Mouse (Mus musculus) heart, embryonic 13.5 days (tissue): ENCODE data around the gene Tmem30c. TPM values are rescaled to one million over a fixed set of nuclear protein-coding genes. Genes with fewer than 3 reads are reported as not detected.

Experiments
- ATAC-seq: fragments of 200-750 bp; cut with Nextera tagmentation; 2 replicates; pipeline ENCODE4 v1.8.0; 2017; ENCODE audit warnings: moderate TSS enrichment; ENCODE audit not compliant: insufficient number of reproducible peaks, low FRiP score, low TSS enrichment; ENCODE audit errors: extremely low read depth
- H3K27ac ChIP-seq: fragments of 300-500 bp; sonication (generic); replicated peaks from 2 replicates; pipeline ENCODE4 v1.5.1; 2015; ENCODE audit warnings: moderate library complexity, mild to moderate bottlenecking, inconsistent platforms
- H3K27me3 ChIP-seq: fragments of 300-500 bp; sonication (generic); replicated peaks from 2 replicates; pipeline ENCODE4 v1.6.1; 2015; ENCODE audit warnings: mild to moderate bottlenecking, inconsistent platforms
- H3K36me3 ChIP-seq: fragments of 300-500 bp; sonication (generic); 2 replicates; pipeline ENCODE4 v1.6.1; 2015; ENCODE audit warnings: mild to moderate bottlenecking, inconsistent platforms
- H3K4me1 ChIP-seq: fragments of 300-500 bp; sonication (generic); 2 replicates; pipeline ENCODE4 v1.6.1; 2015; ENCODE audit warnings: inconsistent platforms
- H3K4me2 ChIP-seq: fragments of 300-500 bp; sonication (generic); 2 replicates; pipeline ENCODE4 v1.6.1; 2015; ENCODE audit warnings: inconsistent platforms, mild to moderate bottlenecking, moderate library complexity
- H3K4me3 ChIP-seq: fragments of 300-500 bp; sonication (generic); 2 replicates; pipeline ENCODE4 v1.5.1; 2015; ENCODE audit warnings: moderate library complexity, mild to moderate bottlenecking, inconsistent platforms
- H3K9ac ChIP-seq: fragments of 300-500 bp; sonication (generic); 2 replicates; pipeline ENCODE4 v1.6.1; 2015; ENCODE audit warnings: inconsistent platforms, mild to moderate bottlenecking, moderate library complexity
- H3K9me3 ChIP-seq: fragments of 300-500 bp; sonication (generic); 2 replicates; pipeline ENCODE4 v1.6.1; 2016; ENCODE audit warnings: inconsistent platforms
- WGBS: fragments of 180-500 bp; shearing (Covaris S2); methylation state at CpG from one replicate; pipeline ENCODE4 v1.1.7; 2015; ENCODE audit warnings: mixed read lengths; 5-methylcytosine and 5-hydroxymethylcytosine counted together
- polyA plus RNA-seq: library from polyadenylated mRNA; unstranded; fragments of >200 nt; fragmentation: Nextera tagmentation; extraction: Ambion mirVana; gene quantifications from 2 replicates; pipeline ENCODE4 v1.2.1, GENCODE M21; 2015

Tmem30c gene
- polyA plus RNA-seq, 1 experiment from 2014 or later: not detected

- Histone ChIP-seq H3K4me1 (peaks cover 22% of the 10 kb centered on the region), H3K27ac (peak overlapping the region; percentile 28; the same call in 1 of the 2 replicates), H3K4me3 (no peak overlapping the region), H3K4me2 (no peak overlapping the region), H3K9ac (no peak overlapping the region), H3K36me3 (no peaks in the 10 kb centered on the region), H3K27me3 (no peaks in the 10 kb centered on the region), H3K9me3 (no peaks in the 10 kb centered on the region)
- 52% methylated on average over 13 of the region's 13 CpGs for WGBS
- no peak for ATAC-seq
Observed at GRCm38 (mm10) chr16:57317882-57318636, 25.4 kb upstream of the Tmem30c start.

- Histone ChIP-seq H3K4me1 (peaks cover 22% of the 10 kb centered on the region), H3K9me3 (no peaks in the 10 kb centered on the region), H3K9ac (no peak overlapping the region), H3K27me3 (no peaks in the 10 kb centered on the region), H3K27ac (no peak overlapping the region), H3K36me3 (no peaks in the 10 kb centered on the region), H3K4me2 (no peak overlapping the region), H3K4me3 (no peak overlapping the region)
- WGBS: 66% methylated on average over 4 of the region's 4 CpGs
- ATAC-seq: no peak
Observed at GRCm38 (mm10) chr16:57317127-57317526, 24.5 kb upstream of the Tmem30c start.

GRCm38 (mm10) chr16:57315026-57315425 lies 22.4 kb upstream of the Tmem30c start:
- Histone ChIP-seq H3K4me1 (peaks cover 22% of the 10 kb centered on the region), H3K27me3 (no peaks in the 10 kb centered on the region), H3K4me3 (no peak overlapping the region), H3K36me3 (no peaks in the 10 kb centered on the region), H3K27ac (no peak overlapping the region), H3K9ac (0 out of 2 replicates have a peak overlapping the region, but pooled peaks have one; percentile 2), H3K9me3 (no peaks in the 10 kb centered on the region), H3K4me2 (no peak overlapping the region)
- WGBS: 79% methylated on average over 9 of the region's 9 CpGs
- ATAC-seq: no peak

- ATAC-seq: no peak
- no peak overlapping the region for H3K27ac ChIP-seq
- WGBS: 92% methylated on average over 3 of the region's 3 CpGs
Observed at GRCm38 (mm10) chr16:57314236-57314635, 21.6 kb upstream of the Tmem30c start.

GRCm38 (mm10) chr16:57313487-57313886 lies 20.8 kb upstream of the Tmem30c start:
- 80% methylated on average over 3 of the region's 3 CpGs for WGBS

More at GRCm38 (mm10) chr16:57314236-57314635, 21.6 kb upstream of the Tmem30c start:
- peaks cover 17% of the 10 kb centered on the region for H3K4me1 ChIP-seq
- H3K4me3 ChIP-seq: no peak overlapping the region
- no peaks in the 10 kb centered on the region for H3K36me3 ChIP-seq
- H3K9me3 ChIP-seq: no peaks in the 10 kb centered on the region
- H3K9ac ChIP-seq: no peak overlapping the region
- no peaks in the 10 kb centered on the region for H3K27me3 ChIP-seq
- H3K4me2 ChIP-seq: no peak overlapping the region

GRCm38 (mm10) chr16:57312130-57312529 lies 19.5 kb upstream of the Tmem30c start:
- Histone ChIP-seq H3K36me3 (no peaks in the 10 kb centered on the region), H3K27me3 (no peaks in the 10 kb centered on the region), H3K27ac (no peak overlapping the region), H3K9me3 (no peaks in the 10 kb centered on the region), H3K4me2 (no peak overlapping the region), H3K4me3 (no peak overlapping the region), H3K4me1 (peaks cover 9% of the 10 kb centered on the region), H3K9ac (no peak overlapping the region)
- no peak for ATAC-seq
- WGBS: 82% methylated on average over 2 of the region's 2 CpGs

More at GRCm38 (mm10) chr16:57313487-57313886, 20.8 kb upstream of the Tmem30c start:
- Histone ChIP-seq H3K27ac (no peak overlapping the region), H3K9me3 (no peaks in the 10 kb centered on the region), H3K27me3 (no peaks in the 10 kb centered on the region), H3K4me1 (peaks cover 14% of the 10 kb centered on the region), H3K4me3 (no peak overlapping the region), H3K9ac (no peak overlapping the region), H3K36me3 (no peaks in the 10 kb centered on the region), H3K4me2 (no peak overlapping the region)
- no peak for ATAC-seq

- Histone ChIP-seq H3K4me2 (no peak overlapping the region), H3K4me3 (no peak overlapping the region), H3K27me3 (no peaks in the 10 kb centered on the region), H3K9ac (no peak overlapping the region), H3K4me1 (peaks cover 27% of the 10 kb centered on the region), H3K27ac (no peak overlapping the region), H3K9me3 (no peaks in the 10 kb centered on the region), H3K36me3 (no peaks in the 10 kb centered on the region)
- ATAC-seq: no peak
- WGBS: 40% methylated on average over 6 of the region's 6 CpGs
Observed at GRCm38 (mm10) chr16:57305463-57305862, 12.8 kb upstream of the Tmem30c start.

- no peak overlapping the region for H3K27ac ChIP-seq
- H3K9me3 ChIP-seq: no peaks in the 10 kb centered on the region
- H3K36me3 ChIP-seq: no peaks in the 10 kb centered on the region
- H3K4me2 ChIP-seq: no peak overlapping the region
- ATAC-seq: no peak
- WGBS: 63% methylated on average over 19 of the region's 19 CpGs
- H3K4me1 ChIP-seq: peaks cover 27% of the 10 kb centered on the region
- no peak overlapping the region for H3K9ac ChIP-seq
- H3K4me3 ChIP-seq: no peak overlapping the region
- no peaks in the 10 kb centered on the region for H3K27me3 ChIP-seq
Observed at GRCm38 (mm10) chr16:57303716-57304115, 11.1 kb upstream of the Tmem30c start.

GRCm38 (mm10) chr16:57302792-57303698 lies 10.4 kb upstream of the Tmem30c start:
- no peak for ATAC-seq
- no peak overlapping the region for H3K4me3 ChIP-seq
- no peak overlapping the region for H3K9ac ChIP-seq
- WGBS: 81% methylated on average over 25 of the region's 25 CpGs
- peaks cover 27% of the 10 kb centered on the region for H3K4me1 ChIP-seq
- no peak overlapping the region for H3K4me2 ChIP-seq
- no peaks in the 10 kb centered on the region for H3K27me3 ChIP-seq
- H3K27ac ChIP-seq: no peak overlapping the region
- H3K36me3 ChIP-seq: no peaks in the 10 kb centered on the region
- no peaks in the 10 kb centered on the region for H3K9me3 ChIP-seq

- Histone ChIP-seq H3K4me2 (no peak overlapping the region), H3K9me3 (no peaks in the 10 kb centered on the region), H3K27me3 (no peaks in the 10 kb centered on the region), H3K4me3 (no peak overlapping the region), H3K4me1 (peaks cover 20% of the 10 kb centered on the region), H3K9ac (no peak overlapping the region), H3K27ac (0 out of 2 replicates have a peak overlapping the region, but pooled peaks have one; percentile 12), H3K36me3 (no peaks in the 10 kb centered on the region)
- ATAC-seq: no peak
- 62% methylated on average over 9 of the region's 9 CpGs for WGBS
Observed at GRCm38 (mm10) chr16:57301512-57302115, 8.9 kb upstream of the Tmem30c start.
